Mouse (Mus musculus) embryonic fibroblast, embryonic 13.5 days (primary cell): ENCODE results near the gene Mfap1b. TPM values are rescaled to one million over a fixed set of nuclear protein-coding genes. Genes with fewer than 3 reads are reported as not detected.

Source experiments
- H3K27ac ChIP-seq: 2 replicates; pipeline ENCODE4 v1.5.1; 2012; ENCODE audit warnings: low read length, control low read depth, inconsistent platforms; ENCODE audit not compliant: insufficient read depth
- H3K4me1 ChIP-seq: 2 replicates; pipeline ENCODE4 v1.6.1; 2011; ENCODE audit warnings: low read length; ENCODE audit not compliant: control insufficient read depth, insufficient read depth
- H3K4me3 ChIP-seq: 2 replicates; pipeline ENCODE4 v1.5.1; 2011; ENCODE audit warnings: mild to moderate bottlenecking, control low read depth, low read length; ENCODE audit not compliant: insufficient read depth
- CTCF ChIP-seq: IDR thresholded peaks from 2 replicates; pipeline ENCODE4 v1.5.1; 2011; ENCODE audit warnings: mild to moderate bottlenecking, control low read depth, low read length, moderate library complexity, borderline replicate concordance; ENCODE audit not compliant: insufficient read depth
- POLR2A ChIP-seq: IDR thresholded peaks from 2 replicates; pipeline ENCODE4 v1.6.1; 2011; ENCODE audit warnings: low read depth, mild to moderate bottlenecking, control low read depth, low read length, moderate library complexity
- polyA plus RNA-seq: library from polyadenylated mRNA; stranded (reverse); fragments of >200 nt; gene quantifications from 2 replicates; pipeline ENCODE4 v1.2.4, GENCODE M21; 2011; ENCODE audit warnings: low read depth; ENCODE audit not compliant: missing spikeins, insufficient read length

Mfap1b gene
- polyA plus RNA-seq, 1 experiment, result 28.7 TPM

DNA sequence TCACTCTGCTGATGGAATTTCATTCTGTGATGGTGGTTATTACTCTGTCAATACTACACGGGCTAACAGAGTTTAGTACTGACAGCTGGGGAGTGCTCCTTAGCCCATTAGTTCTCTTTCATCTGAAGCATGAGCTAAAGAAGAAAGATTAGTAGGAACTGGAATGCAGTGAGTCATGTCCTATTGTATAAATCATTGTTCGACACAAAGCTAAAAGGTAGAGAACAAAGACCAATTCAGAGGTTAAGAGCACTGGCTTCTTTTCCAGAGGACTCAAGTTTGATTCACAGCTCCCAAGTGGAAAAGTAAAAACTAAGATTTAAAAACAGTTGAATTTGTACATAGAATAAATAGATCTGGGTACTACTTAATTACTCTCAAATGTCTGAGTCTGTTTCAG, 13.8 kb downstream of the Mfap1b start:
- no peak overlapping the region for H3K4me3 ChIP-seq
- H3K27ac ChIP-seq, result no peak overlapping the region
- peaks cover 2% of the 10 kb centered on the region; the same call in 1 of the 2 replicates for H3K4me1 ChIP-seq
- no peak for TF ChIP-seq POLR2A
- TF ChIP-seq CTCF, result no peak

DNA sequence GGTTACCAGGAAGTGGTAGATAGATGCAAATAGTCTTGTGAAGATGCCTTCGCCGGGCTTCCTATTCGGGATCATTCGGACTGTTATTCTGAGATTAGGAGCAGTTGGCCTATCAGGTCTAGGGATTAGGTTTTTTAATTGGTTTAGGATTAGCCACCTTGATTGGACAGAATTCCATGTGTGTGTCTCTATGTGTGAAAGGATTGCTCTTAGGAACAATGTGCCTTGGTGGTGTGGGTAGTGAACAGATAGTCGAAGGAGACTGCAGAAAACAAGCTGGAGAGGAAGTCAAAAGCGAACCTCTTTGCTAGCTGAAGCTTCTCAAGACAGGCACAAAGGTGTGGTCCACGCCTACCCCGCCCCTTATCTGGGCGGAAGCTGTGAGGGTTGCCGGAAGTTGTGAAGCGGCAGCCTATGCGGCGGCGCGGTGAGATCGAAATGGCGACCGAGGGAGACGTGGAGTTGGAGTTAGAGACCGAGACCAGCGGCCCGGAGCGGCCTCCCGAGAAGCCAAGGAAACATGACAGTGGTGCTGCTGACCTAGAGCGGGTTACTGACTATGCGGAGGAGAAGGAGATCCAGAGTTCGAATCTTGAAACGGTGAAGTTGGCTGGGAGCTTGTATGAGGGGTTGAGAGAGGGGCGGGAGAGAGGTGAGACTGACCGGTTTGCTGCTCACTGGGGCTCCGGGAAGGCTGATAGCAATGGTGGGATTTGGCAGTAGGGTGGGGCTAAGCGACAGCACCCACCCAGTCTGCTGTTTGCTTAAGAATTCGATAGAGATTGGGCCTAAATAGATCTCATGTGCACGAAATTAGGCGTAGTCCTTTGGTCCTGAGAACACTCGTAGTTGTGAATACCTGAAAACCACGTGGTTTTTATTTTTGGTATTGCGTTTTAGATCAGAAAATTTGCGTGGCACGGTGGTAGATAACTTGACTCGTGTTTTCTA, 16.9 kb downstream of the Mfap1b start, which contains the start of gene Serinc4:
Gene Serinc4 (minus strand): TSS at position 90 of the 951 bp plus-strand sequence.
- peaks cover 16% of the 10 kb centered on the region for H3K4me1 ChIP-seq
- H3K4me3 ChIP-seq, result peak within 1 kb of the TSS; percentile 91
- TF ChIP-seq CTCF (no peak), POLR2A (peak; percentile 83)
- peak within 1 kb of the TSS; percentile 37 for H3K27ac ChIP-seq

DNA sequence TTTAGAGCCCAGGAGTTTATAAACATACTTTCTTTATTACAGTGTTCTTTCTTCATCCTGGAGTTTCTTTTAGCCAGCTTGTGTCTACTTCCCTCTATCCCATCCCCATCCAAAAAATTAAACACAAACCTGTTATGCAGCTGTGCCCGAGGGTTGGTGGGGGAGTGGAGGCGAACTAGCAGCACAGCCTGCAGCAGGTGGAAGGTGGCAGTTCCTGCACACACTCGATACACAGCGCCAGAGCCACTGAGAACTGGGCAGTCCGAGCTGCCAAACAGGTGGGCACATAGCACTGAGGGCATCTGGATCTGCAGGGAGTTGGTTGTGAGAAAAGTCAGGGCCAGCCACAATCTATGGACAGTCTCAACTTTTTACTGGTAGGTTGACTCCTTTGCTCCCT, 18.3 kb downstream of the Mfap1b start:
- Histone ChIP-seq H3K4me1 (peaks cover 19% of the 10 kb centered on the region), H3K27ac (no peak overlapping the region), H3K4me3 (no peak overlapping the region)
- no peak for TF ChIP-seq CTCF
- TF ChIP-seq POLR2A, result no peak

DNA sequence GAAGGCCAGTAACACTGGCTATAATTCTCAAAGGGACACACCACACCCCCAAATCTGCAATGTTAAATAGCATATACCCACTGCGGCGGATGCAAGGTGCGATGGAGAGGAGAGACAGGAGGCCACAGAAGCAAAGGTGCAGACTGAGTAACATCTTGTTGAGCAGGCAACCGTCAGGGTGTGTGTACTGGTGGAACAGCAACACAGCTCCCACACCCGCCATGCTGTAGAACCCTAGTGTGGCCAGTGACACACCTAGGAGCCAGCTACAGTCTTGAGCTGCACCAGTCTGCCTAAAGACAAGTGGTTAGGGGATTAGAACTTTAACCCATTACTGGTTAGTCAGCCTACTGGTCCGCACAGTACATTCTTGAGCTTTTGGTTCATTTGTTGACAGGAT, 19.9 kb downstream of the Mfap1b start:
- H3K27ac ChIP-seq, result no peak overlapping the region; the same call in 1 of the 2 replicates
- TF ChIP-seq POLR2A, result peak; percentile 54; the same call in 1 of the 2 replicates
- no peak for TF ChIP-seq CTCF
- no peak overlapping the region for H3K4me3 ChIP-seq
- H3K4me1 ChIP-seq, result peaks cover 19% of the 10 kb centered on the region

DNA sequence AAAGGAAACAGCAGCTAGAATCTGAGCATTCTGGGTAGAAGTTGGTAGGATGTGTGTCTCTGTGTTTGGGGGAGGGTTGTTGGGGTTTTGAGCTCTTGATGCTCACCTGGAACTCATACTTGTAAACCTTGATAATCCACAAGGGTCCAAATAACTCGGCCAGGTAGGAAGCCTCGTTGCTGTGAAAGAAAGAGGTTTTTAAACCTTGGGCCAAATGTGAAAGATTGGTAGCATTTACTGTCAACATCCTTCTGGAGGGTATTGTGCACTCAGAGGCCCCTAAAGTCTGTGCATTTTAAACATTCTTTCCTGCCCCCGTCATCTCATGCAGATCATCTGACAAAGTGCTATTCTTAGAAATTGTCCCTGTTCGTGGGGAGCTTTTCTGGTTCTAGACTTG, 20.9 kb downstream of the Mfap1b start, which contains the start of gene Hypk:
Gene Hypk (plus strand): TSS at position 301 of the 400 bp plus-strand sequence.
- Histone ChIP-seq H3K4me3 (peak within 1 kb of the TSS; percentile 11; the same call in 1 of the 2 replicates), H3K4me1 (peaks cover 19% of the 10 kb centered on the region), H3K27ac (peak within 1 kb of the TSS; percentile 92)
- TF ChIP-seq POLR2A (peak; percentile 14; the same call in 1 of the 2 replicates), CTCF (no peak)

DNA sequence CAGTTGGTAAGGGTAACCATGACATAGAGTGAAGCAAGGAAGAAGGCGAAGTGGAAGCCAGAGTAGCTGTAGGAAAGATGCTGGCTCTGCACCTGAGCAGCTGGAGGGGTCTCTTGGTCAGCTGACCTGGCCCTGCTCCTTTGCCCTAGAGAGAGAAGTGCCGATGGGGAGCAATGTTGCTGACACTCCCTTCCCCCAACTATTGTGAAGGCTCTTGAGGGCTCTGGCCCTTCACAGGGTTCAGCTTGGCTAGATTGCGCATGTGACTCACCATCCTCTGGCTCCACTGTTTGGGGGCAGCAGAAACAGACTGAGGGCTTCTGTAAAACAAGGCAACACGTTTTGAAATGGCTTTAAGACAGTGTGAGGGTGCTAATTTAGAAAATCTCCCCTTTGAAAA, 21.5 kb downstream of the Mfap1b start:
- peaks cover 19% of the 10 kb centered on the region for H3K4me1 ChIP-seq
- H3K4me3 ChIP-seq, result peak overlapping the region; percentile 11; the same call in 1 of the 2 replicates
- TF ChIP-seq POLR2A (no peak), CTCF (no peak)
- peak overlapping the region; percentile 92 for H3K27ac ChIP-seq

DNA sequence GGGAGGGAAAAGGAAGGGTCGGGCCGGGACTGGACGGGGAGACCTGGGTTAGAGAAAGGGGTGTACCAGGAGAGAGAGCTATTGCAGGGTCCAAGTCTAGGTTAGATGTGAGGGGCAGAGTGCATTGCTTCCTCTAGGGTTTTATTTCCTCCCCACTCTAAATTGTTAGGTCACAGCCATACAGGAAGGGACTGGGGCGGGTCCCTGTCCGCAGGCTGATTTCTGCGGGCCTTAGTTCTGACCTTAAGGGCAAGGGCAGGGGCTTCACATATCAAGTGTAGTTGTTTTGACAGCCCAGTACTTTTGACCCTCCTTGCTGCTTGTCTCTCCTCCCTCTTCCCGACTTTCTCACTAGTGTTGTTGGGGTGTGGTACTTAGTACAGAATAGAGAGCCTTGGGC, 23.8 kb downstream of the Mfap1b start:
- H3K4me1 ChIP-seq, result peaks cover 22% of the 10 kb centered on the region
- peak overlapping the region; percentile 68 for H3K27ac ChIP-seq
- peak overlapping the region; percentile 98 for H3K4me3 ChIP-seq
- TF ChIP-seq CTCF, result no peak
- TF ChIP-seq POLR2A, result peak; percentile 31; the same call in 1 of the 2 replicates

DNA sequence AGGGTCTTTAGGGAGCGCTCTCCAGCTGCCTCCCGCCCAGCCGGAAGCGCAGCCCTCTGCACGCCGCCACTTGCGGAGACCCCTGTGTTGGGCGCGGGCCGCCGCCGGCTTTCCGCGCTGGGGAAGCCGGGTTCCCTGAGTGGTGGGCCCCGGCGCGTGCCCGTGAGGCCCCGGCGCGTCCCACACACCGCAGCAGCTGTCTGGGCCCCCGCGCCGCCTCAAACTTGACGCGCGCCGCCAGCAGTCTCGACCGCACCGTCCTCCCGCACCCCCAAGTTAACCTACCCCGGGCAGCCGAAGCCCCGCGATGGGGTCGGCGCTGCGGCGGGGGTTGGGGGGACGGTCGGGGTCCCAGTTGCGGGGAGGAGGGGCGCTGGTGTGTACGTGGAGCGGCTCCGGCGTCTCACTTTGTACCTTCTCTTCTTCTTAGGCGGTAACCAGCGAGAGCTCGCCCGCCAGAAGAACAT, 24.3 kb downstream of the Mfap1b start:
- peak overlapping the region; percentile 98 for H3K4me3 ChIP-seq
- no peak for TF ChIP-seq POLR2A
- TF ChIP-seq CTCF, result no peak
- H3K4me1 ChIP-seq, result peaks cover 22% of the 10 kb centered on the region
- H3K27ac ChIP-seq, result peak overlapping the region; percentile 85

DNA sequence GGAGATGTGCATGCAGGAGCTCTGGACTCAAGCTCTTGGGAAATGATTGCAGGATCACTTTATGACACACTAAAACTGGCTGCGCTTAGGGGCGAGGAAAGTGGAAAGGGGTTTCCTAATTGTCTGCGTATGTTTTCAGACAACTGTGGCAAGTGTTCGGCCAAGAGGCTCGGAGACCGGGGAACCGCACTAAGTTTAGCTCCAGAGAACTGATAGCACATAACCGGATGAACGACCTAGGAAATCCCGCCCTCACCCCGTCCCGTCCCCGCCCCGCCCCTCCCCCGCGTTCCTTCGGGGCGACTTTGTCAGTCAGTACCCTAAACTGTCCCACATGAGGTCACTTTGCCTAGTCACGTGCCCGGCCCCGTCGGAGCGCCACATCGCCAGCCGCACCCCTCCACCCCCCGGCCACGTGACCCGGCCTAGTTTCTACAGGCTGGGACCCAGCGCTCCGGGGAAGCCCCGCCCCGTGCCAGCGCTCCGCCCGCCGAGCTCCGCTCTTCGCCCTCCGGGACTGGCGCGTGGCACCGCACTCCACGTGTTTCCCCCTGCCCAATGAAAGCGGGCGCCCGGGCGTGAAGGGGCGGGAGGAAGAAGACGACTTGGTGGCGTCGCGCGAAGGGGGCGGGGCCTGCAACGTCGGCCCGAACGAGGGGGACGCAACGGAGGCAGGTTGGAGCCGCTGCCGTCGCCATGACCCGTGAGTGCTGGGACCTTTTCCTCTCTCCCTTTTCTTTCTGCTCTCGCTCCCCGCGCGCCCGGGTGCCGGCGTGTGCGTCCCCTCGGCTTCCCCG, 24.9 kb downstream of the Mfap1b start, which contains the start of gene Serf2:
Gene Serf2 (plus strand): TSS at position 457 of the 797 bp plus-strand sequence.
- peaks cover 22% of the 10 kb centered on the region for H3K4me1 ChIP-seq
- TF ChIP-seq POLR2A (peak; percentile 97), CTCF (no peak)

More for the DNA sequence above, 24.9 kb downstream of the Mfap1b start, which contains the start of gene Serf2:
- peak within 1 kb of the TSS; percentile 98 for H3K4me3 ChIP-seq
- H3K27ac ChIP-seq, result peak within 1 kb of the TSS; percentile 97
